ENCODE assay signal across 8 mouse cellular contexts in the genomic region with DNA sequence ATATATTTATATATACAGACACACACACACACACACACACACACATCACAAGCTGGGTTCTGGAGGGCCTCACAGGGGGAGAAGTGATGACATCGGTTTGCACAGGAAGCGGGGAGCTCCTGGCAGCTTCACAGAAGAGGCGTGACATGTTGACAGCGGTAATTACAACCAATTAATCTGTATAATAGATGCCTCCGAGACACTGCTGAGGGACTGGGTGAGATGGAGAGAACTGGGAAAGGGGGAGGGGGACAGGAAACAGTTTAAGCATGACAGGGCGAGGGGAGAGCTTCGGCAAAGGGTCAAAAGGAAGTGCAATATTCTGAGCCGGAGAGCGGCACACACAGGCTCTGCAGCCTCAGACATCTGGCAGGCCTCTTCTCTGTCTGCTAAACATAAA.
DNase-seq lines count a peak whose midpoint lies in the region.

No protein-coding gene starts in this region.

- WGBS in midbrain, embryonic 10.5 days, result 68% methylated on average over 9 of the region's 9 CpGs

- H3K4me1 ChIP-seq in midbrain, embryonic 10.5 days, result peaks cover 19% of the 10 kb centered on the region

- no peaks in the 10 kb centered on the region for H3K27me3 ChIP-seq in midbrain, embryonic 10.5 days (ENCODE audit: low read depth, poor library complexity, severe bottlenecking)

- peak; percentile 53 for DNase-seq in MN1 (ENCODE audit: low spot score)
- peak; percentile 78 for DNase-seq in embryo, embryonic 10.5 days (ENCODE audit: low spot score)
- peak; percentile 6 to 32 for DNase-seq in heart, postnatal 14 days
- peak; percentile 64 to 71 for DNase-seq in kidney, postnatal 25 days
- no peak for DNase-seq in midbrain, embryonic 10.5 days (ENCODE audit: low spot score)
- peak; percentile 69 for DNase-seq in thymus, postnatal 0 days (ENCODE audit: low spot score)
- no peak for DNase-seq in urinary bladder, adult 18-20 months (ENCODE audit: low spot score in 2 of 2)
- no peak for DNase-seq in cerebellum, adult 8-10 months

- no peak overlapping the region for H3K4me3 ChIP-seq in midbrain, embryonic 10.5 days

- intact Hi-C loops in heart, postnatal 14 days (cut with DNase I), result no loop called here

- peak overlapping the region; percentile 4; the same call in 1 of the 2 replicates for H3K27ac ChIP-seq in midbrain, embryonic 10.5 days (replicated peaks)

- H3K36me3 ChIP-seq in midbrain, embryonic 10.5 days, result peaks cover 14% of the 10 kb centered on the region

- no peaks in the 10 kb centered on the region for H3K9me3 ChIP-seq in midbrain, embryonic 10.5 days (replicated peaks)

Comparison
In these comparisons a context has a peak if more than half of its experiments do, and no peak if none do; other contexts are left out.
1. DNase-seq: peak in MN1 (single experiment), embryo, embryonic 10.5 days (single experiment), heart, postnatal 14 days (2 of 2), kidney, postnatal 25 days (2 of 2) and thymus, postnatal 0 days (single experiment); none in midbrain, embryonic 10.5 days (single experiment), urinary bladder, adult 18-20 months (0 of 2) and cerebellum, adult 8-10 months (single experiment).